Mouse (Mus musculus) myocyte (in vitro differentiated cells): ENCODE measurements around the gene Psors1c2. TPM values are rescaled to one million over a fixed set of nuclear protein-coding genes. Genes with fewer than 3 reads are reported as not detected.

ENCODE experiments used
- H3K27me3 ChIP-seq: one replicate; pipeline ENCODE4 v1.6.1; 2011; ENCODE audit not compliant: control insufficient read depth, insufficient read depth, insufficient read length
- H3K36me3 ChIP-seq: one replicate; pipeline ENCODE4 v1.6.1; 2011; ENCODE audit not compliant: control insufficient read depth, insufficient read depth
- H3K4me2 ChIP-seq: one replicate; pipeline ENCODE4 v1.6.1; 2011; ENCODE audit warnings: low read depth, control low read depth
- H3K4me3 ChIP-seq: one replicate; pipeline ENCODE4 v1.5.1; 2011; ENCODE audit warnings: mild to moderate bottlenecking, control low read depth, moderate library complexity
- H3K79me2 ChIP-seq: one replicate; pipeline ENCODE4 v1.6.1; 2011; ENCODE audit not compliant: control insufficient read depth, insufficient read depth
- H3ac ChIP-seq: one replicate; pipeline ENCODE4 v1.6.1; 2011; ENCODE audit not compliant: control insufficient read depth, insufficient read length
- CEBPB ChIP-seq: IDR thresholded peaks from 2 replicates; pipeline ENCODE4 v1.6.1; 2011; ENCODE audit warnings: mild to moderate bottlenecking, moderate library complexity; ENCODE audit not compliant: poor library complexity, insufficient read depth, severe bottlenecking
- E2F4 ChIP-seq: IDR thresholded peaks from one replicate; pipeline ENCODE4 v1.6.1; 2011; ENCODE audit warnings: mild to moderate bottlenecking, control low read depth, moderate library complexity; ENCODE audit not compliant: insufficient read depth
- MAX ChIP-seq: IDR thresholded peaks from one replicate; pipeline ENCODE4 v1.6.1; 2011; ENCODE audit warnings: low read depth, mild to moderate bottlenecking, control low read depth
- MYOD1 ChIP-seq, 3 experiments: IDR thresholded peaks; one replicate each; pipeline ENCODE4 v1.6.1; 2011; ENCODE audit warnings: control low read depth in 2 of 3, low read depth in 2 of 3, mild to moderate bottlenecking in 2 of 3, moderate library complexity in 1 of 3; ENCODE audit not compliant: insufficient read length in 2 of 3, control insufficient read depth in 1 of 3
- MYOG ChIP-seq, 3 experiments: IDR thresholded peaks; one replicate each; pipeline ENCODE4 v1.6.1; 2011; ENCODE audit warnings: control low read depth in 2 of 3, low read depth in 2 of 3, mild to moderate bottlenecking in 2 of 3; ENCODE audit not compliant: insufficient read length in 2 of 3, control insufficient read depth in 1 of 3, insufficient read depth in 1 of 3
- POLR2A ChIP-seq: IDR thresholded peaks from one replicate; pipeline ENCODE4 v1.6.1; 2011; ENCODE audit warnings: low read depth, mild to moderate bottlenecking, control low read depth, moderate library complexity; ENCODE audit not compliant: insufficient read length
- POLR2AphosphoS2 ChIP-seq: IDR thresholded peaks from one replicate; pipeline ENCODE4 v1.6.1; 2011; ENCODE audit warnings: low read depth, control low read depth; ENCODE audit not compliant: insufficient read length
- REST ChIP-seq: IDR thresholded peaks from one replicate; pipeline ENCODE4 v1.6.1; 2011; ENCODE audit warnings: mild to moderate bottlenecking, control low read depth, moderate library complexity; ENCODE audit not compliant: insufficient read depth, insufficient read length
- SRF ChIP-seq: IDR thresholded peaks from one replicate; pipeline ENCODE4 v1.6.1; 2011; ENCODE audit warnings: low read depth; ENCODE audit not compliant: control insufficient read depth, insufficient read length
- TCF12 ChIP-seq: IDR thresholded peaks from one replicate; pipeline ENCODE4 v1.6.1; 2011; ENCODE audit warnings: mild to moderate bottlenecking, control low read depth; ENCODE audit not compliant: poor library complexity, insufficient read depth, severe bottlenecking
- TCF3 ChIP-seq: IDR thresholded peaks from one replicate; pipeline ENCODE4 v1.6.1; 2011; ENCODE audit warnings: low read depth, control low read depth; ENCODE audit not compliant: insufficient read length
- USF1 ChIP-seq: IDR thresholded peaks from one replicate; pipeline ENCODE4 v1.6.1; 2011; ENCODE audit warnings: low read depth, mild to moderate bottlenecking, control low read depth, moderate library complexity
- polyA plus RNA-seq: library from polyadenylated mRNA; unstranded; fragments of >200 nt; fragmentation: generic; extraction: Trizol; gene quantifications from one replicate; pipeline ENCODE4 v1.2.1, GENCODE M21; 2012; ENCODE audit warnings: missing spikeins

The Psors1c2 gene
- 0.07 TPM for polyA plus RNA-seq

DNA sequence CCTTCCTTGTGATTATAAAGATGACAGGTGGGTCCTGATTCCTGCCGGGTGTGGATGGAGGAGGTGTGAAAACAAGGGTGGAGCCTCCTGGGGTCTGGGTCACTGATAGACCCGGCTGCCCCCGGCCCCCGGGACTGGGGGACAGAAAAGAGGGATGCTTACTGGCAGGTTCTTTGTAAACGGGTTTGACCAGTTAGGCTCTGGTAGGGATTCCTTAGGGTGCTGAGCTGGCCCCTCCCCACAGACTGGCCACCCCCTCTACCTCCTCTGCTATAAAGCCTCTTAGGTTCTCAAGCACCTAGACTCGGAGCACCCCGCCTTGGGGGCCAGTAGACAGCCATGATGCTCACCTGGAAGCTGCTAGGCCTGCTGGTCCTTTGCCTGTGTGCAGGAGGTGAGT lies at the start of gene Psors1c2:
TSS of gene Psors1c2 (plus strand) at position 301 of the 400 bp plus-strand sequence.
- Histone ChIP-seq H3K27me3 (no peaks in the 10 kb centered on the region), H3K79me2 (no peaks in the 10 kb centered on the region), H3K4me2 (no peak within 1 kb of the TSS), H3ac (no peak within 1 kb of the TSS), H3K4me3 (no peak within 1 kb of the TSS), H3K36me3 (no peaks in the 10 kb centered on the region)
- TF ChIP-seq MYOD1 (IDR thresholded peaks at IDR 0.05; ENCODE audit: control insufficient read depth in 1 of 3, insufficient read length in 2 of 3, low read depth in 2 of 3): no peak
- no peak for TF ChIP-seq MYOG (IDR thresholded peaks at IDR 0.05; ENCODE audit: control insufficient read depth in 1 of 3, insufficient read depth in 1 of 3, insufficient read length in 2 of 3, low read depth in 2 of 3)
- TF ChIP-seq POLR2AphosphoS2: no peak
- no peak for TF ChIP-seq MAX
- no peak for TF ChIP-seq TCF3
- TF ChIP-seq TCF12: no peak

DNA sequence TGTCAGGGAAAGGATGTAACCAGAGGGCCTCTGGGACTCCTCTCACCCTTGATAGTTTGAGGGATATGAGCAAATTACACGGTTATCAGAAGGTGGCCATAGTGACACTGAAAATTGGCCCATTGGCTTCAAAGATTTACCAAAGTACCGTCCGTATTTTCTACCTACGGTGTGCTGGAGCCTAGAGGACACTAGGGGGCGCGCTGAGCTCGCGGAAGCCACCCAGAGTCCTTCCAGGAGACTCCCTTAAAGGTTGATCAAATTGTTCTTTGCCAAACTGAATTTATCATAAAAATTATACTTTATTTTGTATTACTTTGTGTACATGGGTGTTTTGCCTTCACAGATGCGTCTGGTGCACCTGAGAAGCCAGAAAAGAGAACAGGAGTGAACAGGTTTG lies 48.9 kb upstream of the Psors1c2 start:
- H3K36me3 ChIP-seq: no peaks in the 10 kb centered on the region
- no peaks in the 10 kb centered on the region for H3K79me2 ChIP-seq
- no peak overlapping the region for H3K4me3 ChIP-seq
- no peak for TF ChIP-seq E2F4
- no peaks in the 10 kb centered on the region for H3K27me3 ChIP-seq
- H3ac ChIP-seq: no peak overlapping the region
- no peak overlapping the region for H3K4me2 ChIP-seq

DNA sequence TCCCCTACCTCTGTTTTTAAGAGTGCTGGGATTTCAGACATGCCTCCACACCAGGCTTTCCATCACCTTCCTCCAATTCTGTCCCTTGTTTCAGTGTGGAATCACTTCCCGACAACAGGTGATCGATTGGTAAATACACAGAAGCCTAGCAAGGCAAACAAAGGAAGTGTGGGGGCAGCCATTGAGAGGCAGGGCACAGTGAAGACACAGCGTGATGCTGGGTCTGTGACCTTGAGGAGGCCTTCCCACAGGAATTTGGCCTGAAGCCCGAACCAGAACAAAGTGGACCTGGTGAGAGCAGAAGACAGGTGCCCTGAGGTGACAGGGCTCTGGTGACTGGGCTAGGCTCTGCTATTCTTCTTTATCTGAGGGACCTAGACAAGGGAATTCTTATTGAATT lies 47.3 kb upstream of the Psors1c2 start:
- Histone ChIP-seq H3K4me2 (no peak overlapping the region), H3K27me3 (peaks cover 7% of the 10 kb centered on the region), H3K79me2 (no peaks in the 10 kb centered on the region), H3ac (no peak overlapping the region), H3K4me3 (no peak overlapping the region), H3K36me3 (no peaks in the 10 kb centered on the region)
- TF ChIP-seq MYOD1 (IDR thresholded peaks at IDR 0.05; ENCODE audit: control insufficient read depth in 1 of 3, insufficient read length in 2 of 3, low read depth in 2 of 3) (no peak), TCF3 (no peak)

DNA sequence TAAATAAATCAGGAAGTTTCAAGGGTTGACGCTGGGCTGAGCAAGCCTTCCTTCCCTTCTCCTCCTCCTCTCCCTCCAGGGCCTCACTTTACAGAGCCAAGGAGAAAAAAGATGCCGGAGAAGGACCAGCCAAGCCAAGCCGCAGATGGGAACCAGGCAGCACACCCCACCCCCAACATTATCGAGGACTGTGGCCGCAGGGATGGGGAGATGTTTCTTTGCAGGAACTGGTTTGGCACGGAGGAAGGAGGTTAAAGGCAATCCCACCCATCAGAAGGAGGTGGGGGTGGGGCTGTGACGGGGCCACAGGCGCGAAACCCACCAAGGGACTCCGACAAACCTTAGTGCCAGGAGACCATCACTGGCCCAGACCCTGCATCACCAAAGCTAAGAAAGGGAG lies 46.3 kb upstream of the Psors1c2 start:
- Histone ChIP-seq H3K27me3 (peaks cover 8% of the 10 kb centered on the region), H3K36me3 (no peaks in the 10 kb centered on the region), H3K4me3 (no peak overlapping the region), H3ac (no peak overlapping the region), H3K4me2 (no peak overlapping the region), H3K79me2 (no peaks in the 10 kb centered on the region)
- TF ChIP-seq TCF12 (no peak), CEBPB (no peak), POLR2A (no peak), POLR2AphosphoS2 (no peak), REST (no peak), TCF3 (no peak), USF1 (no peak), MAX (no peak), MYOD1 (IDR thresholded peaks at IDR 0.05; ENCODE audit: control insufficient read depth in 1 of 3, insufficient read length in 2 of 3, low read depth in 2 of 3) (no peak), MYOG (IDR thresholded peaks at IDR 0.05; ENCODE audit: control insufficient read depth in 1 of 3, insufficient read depth in 1 of 3, insufficient read length in 2 of 3, low read depth in 2 of 3) (no peak), SRF (no peak), E2F4 (no peak)

DNA sequence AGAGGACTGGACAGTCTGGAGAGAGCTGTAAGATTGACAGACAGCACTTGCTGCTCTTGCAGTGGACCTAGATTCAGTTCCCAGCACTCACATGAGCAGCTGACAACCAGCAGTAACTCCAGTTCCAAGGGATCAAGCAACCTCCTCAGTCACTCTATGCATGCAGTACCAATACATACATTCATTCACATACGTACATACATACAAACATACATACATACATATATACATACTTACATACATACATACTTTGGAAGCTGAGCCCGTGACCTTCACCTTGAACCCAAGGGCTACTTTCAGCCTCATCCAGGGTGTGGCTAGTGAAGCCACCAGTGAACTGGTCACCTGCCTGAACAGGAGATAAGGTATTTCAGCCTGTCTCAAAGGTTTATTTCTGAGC lies 45.0 kb upstream of the Psors1c2 start:
- TF ChIP-seq E2F4: no peak
- TF ChIP-seq TCF12: no peak
- no peak for TF ChIP-seq TCF3
- TF ChIP-seq SRF: no peak
- TF ChIP-seq MYOD1 (IDR thresholded peaks at IDR 0.05; ENCODE audit: control insufficient read depth in 1 of 3, insufficient read length in 2 of 3, low read depth in 2 of 3): no peak

DNA sequence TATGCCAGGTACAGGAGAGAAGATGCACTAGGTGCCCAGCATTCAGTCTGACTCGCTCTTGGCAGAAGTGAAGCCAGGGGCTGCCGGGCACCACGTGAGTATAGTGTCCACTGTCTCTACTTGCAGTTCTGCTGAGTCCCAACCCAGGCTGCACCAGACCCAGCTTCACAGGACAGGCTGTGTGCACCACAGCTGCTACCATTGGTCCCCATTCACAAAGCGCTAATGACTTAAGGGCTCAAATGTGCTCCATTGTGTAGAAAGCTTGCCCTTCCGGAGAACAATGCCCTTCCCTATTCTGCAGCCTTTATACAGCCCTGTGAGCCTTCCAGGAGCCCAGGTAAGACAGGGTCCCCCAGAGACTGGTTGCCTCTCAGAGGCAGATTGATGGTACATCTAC lies 42.7 kb upstream of the Psors1c2 start:
- Histone ChIP-seq H3K36me3 (no peaks in the 10 kb centered on the region), H3K4me3 (no peak overlapping the region), H3K4me2 (no peak overlapping the region), H3ac (no peak overlapping the region), H3K79me2 (no peaks in the 10 kb centered on the region), H3K27me3 (peaks cover 16% of the 10 kb centered on the region)
- TF ChIP-seq E2F4 (no peak), TCF3 (no peak), SRF (no peak), USF1 (no peak), REST (no peak), POLR2AphosphoS2 (no peak)

More for the DNA sequence above, 45.0 kb upstream of the Psors1c2 start:
- Histone ChIP-seq H3K4me2 (no peak overlapping the region), H3K36me3 (no peaks in the 10 kb centered on the region), H3K27me3 (peaks cover 16% of the 10 kb centered on the region), H3K79me2 (no peaks in the 10 kb centered on the region), H3K4me3 (no peak overlapping the region), H3ac (no peak overlapping the region)
